Mouse (Mus musculus): ENCODE results near the gene Jarid2. TPM values are rescaled to one million over a fixed set of nuclear protein-coding genes. Genes with fewer than 3 reads are reported as not detected.

Gene Jarid2
- 190 and 195 TPM in 2 replicates for total RNA-seq (2012; rRNA removed)

DNA sequence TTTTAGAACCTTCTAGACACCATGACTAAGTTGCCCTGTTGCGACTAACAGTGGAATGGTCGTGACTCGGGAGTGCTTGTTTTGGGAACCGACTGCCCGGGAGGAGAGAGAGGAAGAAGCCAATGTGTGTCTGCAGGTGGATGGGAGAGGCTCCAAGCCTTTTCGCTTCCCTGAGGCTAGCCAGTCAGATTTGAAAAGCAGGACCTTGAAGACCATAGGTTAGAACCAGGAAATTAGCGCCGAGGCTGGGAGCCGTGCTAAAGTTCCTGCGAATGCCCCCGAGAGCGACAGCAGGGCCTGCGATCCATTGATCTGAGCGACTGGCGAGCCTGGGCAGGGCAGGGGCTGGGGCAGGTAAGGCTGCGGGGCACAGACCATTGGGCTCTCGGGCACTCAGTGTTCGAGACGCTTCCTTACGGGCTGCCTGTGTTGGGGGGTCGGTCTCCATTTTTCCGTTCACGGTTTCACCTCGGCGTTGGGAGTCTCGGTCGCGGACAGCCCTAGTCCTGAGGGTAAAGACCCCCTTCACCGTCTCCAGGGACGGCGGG lies at the start of gene Jarid2:
Gene Jarid2, plus strand, starts transcription at position 51 of the 548 bp plus-strand sequence.
- H3K36me3 ChIP-seq (ENCODE audit: control insufficient read depth, insufficient read depth, low read length, poor library complexity, severe bottlenecking), result peaks cover 4% of the 10 kb centered on the region; the same call in 1 of the 2 replicates
- peak within 1 kb of the TSS; percentile 90 for H3K27ac ChIP-seq (ENCODE audit: insufficient read depth, low read depth, low read length, poor library complexity, severe bottlenecking)
- in situ Hi-C loops (cut with MboI; ENCODE audit: low sequenced_read_pairs in 2 of 2, unreplicated experiment in 2 of 2), result no loop called here
- DNase-seq (ENCODE audit: low read depth, low spot score), result no peak
- peak within 1 kb of the TSS; percentile 89 for H3K9ac ChIP-seq (ENCODE audit: insufficient read depth, low read depth, low read length, poor library complexity, severe bottlenecking)
- peaks cover 5 to 13% of the 10 kb centered on the region in 2 experiments for H3K4me1 ChIP-seq (ENCODE audit: control insufficient read depth in 2 of 2, insufficient read depth in 2 of 2, low read length in 2 of 2, poor library complexity in 1 of 2)
- TF ChIP-seq HCFC1 (IDR thresholded peaks at IDR 0.05; ENCODE audit: borderline replicate concordance, insufficient read depth, low read length) (no peak), ZNF384 (IDR thresholded peaks at IDR 0.05; ENCODE audit: low read depth, low read length) (no peak), ZC3H11A (IDR thresholded peaks at IDR 0.05; ENCODE audit: borderline replicate concordance, low read depth, low read length) (no peak), MAFK (IDR thresholded peaks at IDR 0.05; ENCODE audit: insufficient read depth, low read depth, low read length) (no peak), CHD2 (IDR thresholded peaks at IDR 0.05; ENCODE audit: low read depth, low read length) (no peak)
- H3K9me3 ChIP-seq (ENCODE audit: control insufficient read depth, insufficient read depth, low read depth, low read length), result no peaks in the 10 kb centered on the region
- H3K4me3 ChIP-seq (ENCODE audit: insufficient read depth in 1 of 2, low read depth in 1 of 2, low read length in 2 of 2, poor library complexity in 1 of 2, severe bottlenecking in 1 of 2), result peak within 1 kb of the TSS; percentile 84 to 94

DNA sequence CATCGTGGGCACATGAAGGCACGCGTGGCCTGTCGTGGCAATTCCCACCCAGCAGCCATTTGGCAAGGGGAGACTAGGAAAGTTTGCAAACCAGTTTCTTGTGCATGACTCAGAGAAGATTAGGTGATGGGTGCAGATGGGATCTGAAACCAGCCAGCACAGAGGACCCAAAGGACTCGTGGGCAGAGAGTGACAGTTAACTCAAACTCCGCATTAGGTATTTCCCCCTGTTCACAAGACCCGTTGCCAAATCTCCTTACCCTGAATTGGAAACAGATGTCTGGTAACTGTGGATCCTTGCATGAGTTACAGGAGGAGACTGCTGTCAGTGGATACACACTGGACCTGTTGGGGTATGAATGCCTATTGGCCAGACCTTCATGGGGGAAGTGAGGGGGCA lies 48.2 kb upstream of the Jarid2 start:
- Histone ChIP-seq H3K27ac (ENCODE audit: insufficient read depth, low read depth, low read length, poor library complexity, severe bottlenecking) (peak overlapping the region; percentile 98; the same call in 1 of the 2 replicates), H3K4me3 (ENCODE audit: insufficient read depth in 1 of 2, low read depth in 1 of 2, low read length in 2 of 2, poor library complexity in 1 of 2, severe bottlenecking in 1 of 2) (peak overlapping the region in 1 of 2 experiments; percentile 28; a peak in 1 of 4 replicates), H3K9me3 (ENCODE audit: control insufficient read depth, insufficient read depth, low read depth, low read length) (no peaks in the 10 kb centered on the region), H3K4me1 (ENCODE audit: control insufficient read depth in 2 of 2, insufficient read depth in 2 of 2, low read length in 2 of 2, poor library complexity in 1 of 2) (peaks cover 11 to 24% of the 10 kb centered on the region in 2 experiments), H3K36me3 (ENCODE audit: control insufficient read depth, insufficient read depth, low read length, poor library complexity, severe bottlenecking) (no peaks in the 10 kb centered on the region), H3K9ac (ENCODE audit: insufficient read depth, low read depth, low read length, poor library complexity, severe bottlenecking) (peak overlapping the region; percentile 59; the same call in 1 of the 2 replicates)
- in situ Hi-C loops (cut with MboI; ENCODE audit: low sequenced_read_pairs in 2 of 2, unreplicated experiment in 2 of 2), result no loop called here
- DNase-seq (ENCODE audit: low read depth, low spot score), result no peak
- TF ChIP-seq ZNF384 (IDR thresholded peaks at IDR 0.05; ENCODE audit: low read depth, low read length), result no peak
- no peak for TF ChIP-seq CHD2 (IDR thresholded peaks at IDR 0.05; ENCODE audit: low read depth, low read length)
- no peak for TF ChIP-seq ZC3H11A (IDR thresholded peaks at IDR 0.05; ENCODE audit: borderline replicate concordance, low read depth, low read length)
- TF ChIP-seq HCFC1 (IDR thresholded peaks at IDR 0.05; ENCODE audit: borderline replicate concordance, insufficient read depth, low read length), result no peak
- no peak for TF ChIP-seq MAFK (IDR thresholded peaks at IDR 0.05; ENCODE audit: insufficient read depth, low read depth, low read length)

DNA sequence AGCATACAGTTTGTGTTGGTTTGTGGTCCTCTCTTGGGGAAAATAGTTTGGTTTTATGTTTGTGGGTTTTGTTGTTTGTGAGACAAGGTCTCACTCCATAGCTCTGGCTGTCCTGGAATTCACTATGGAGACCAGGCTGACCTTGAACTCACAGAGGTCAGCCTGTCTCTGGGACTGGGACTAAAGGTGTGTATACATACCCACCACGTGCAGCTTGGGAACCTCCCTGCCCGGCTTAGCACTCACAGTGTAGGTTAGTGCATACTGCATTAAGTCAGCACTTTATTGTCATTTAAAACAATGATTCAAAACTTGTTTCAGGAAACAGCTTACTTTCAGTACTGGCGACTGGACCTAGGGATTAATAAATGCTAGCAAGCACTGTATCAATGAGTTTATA lies 41.1 kb upstream of the Jarid2 start:
- TF ChIP-seq ZNF384 (IDR thresholded peaks at IDR 0.05; ENCODE audit: low read depth, low read length), result no peak
- TF ChIP-seq CHD2 (IDR thresholded peaks at IDR 0.05; ENCODE audit: low read depth, low read length), result no peak
- no peak for TF ChIP-seq HCFC1 (IDR thresholded peaks at IDR 0.05; ENCODE audit: borderline replicate concordance, insufficient read depth, low read length)
- no peak for TF ChIP-seq ZC3H11A (IDR thresholded peaks at IDR 0.05; ENCODE audit: borderline replicate concordance, low read depth, low read length)
- TF ChIP-seq MAFK (IDR thresholded peaks at IDR 0.05; ENCODE audit: insufficient read depth, low read depth, low read length), result 0 out of 2 replicates have a peak, but pooled peaks have one; percentile 18
- Histone ChIP-seq H3K4me3 (ENCODE audit: insufficient read depth in 1 of 2, low read depth in 1 of 2, low read length in 2 of 2, poor library complexity in 1 of 2, severe bottlenecking in 1 of 2) (no peak overlapping the region), H3K9me3 (ENCODE audit: control insufficient read depth, insufficient read depth, low read depth, low read length) (no peaks in the 10 kb centered on the region), H3K9ac (ENCODE audit: insufficient read depth, low read depth, low read length, poor library complexity, severe bottlenecking) (no peak overlapping the region; the same call in 1 of the 2 replicates), H3K27ac (ENCODE audit: insufficient read depth, low read depth, low read length, poor library complexity, severe bottlenecking) (peak overlapping the region; percentile 41; the same call in 1 of the 2 replicates), H3K4me1 (ENCODE audit: control insufficient read depth in 2 of 2, insufficient read depth in 2 of 2, low read length in 2 of 2, poor library complexity in 1 of 2) (peaks cover 3 to 7% of the 10 kb centered on the region in 2 experiments; a peak in 3 of 4 replicates), H3K36me3 (ENCODE audit: control insufficient read depth, insufficient read depth, low read length, poor library complexity, severe bottlenecking) (no peaks in the 10 kb centered on the region)
- in situ Hi-C loops (cut with MboI; ENCODE audit: low sequenced_read_pairs in 2 of 2, unreplicated experiment in 2 of 2), result no loop called here
- no peak for DNase-seq (ENCODE audit: low read depth, low spot score)

DNA sequence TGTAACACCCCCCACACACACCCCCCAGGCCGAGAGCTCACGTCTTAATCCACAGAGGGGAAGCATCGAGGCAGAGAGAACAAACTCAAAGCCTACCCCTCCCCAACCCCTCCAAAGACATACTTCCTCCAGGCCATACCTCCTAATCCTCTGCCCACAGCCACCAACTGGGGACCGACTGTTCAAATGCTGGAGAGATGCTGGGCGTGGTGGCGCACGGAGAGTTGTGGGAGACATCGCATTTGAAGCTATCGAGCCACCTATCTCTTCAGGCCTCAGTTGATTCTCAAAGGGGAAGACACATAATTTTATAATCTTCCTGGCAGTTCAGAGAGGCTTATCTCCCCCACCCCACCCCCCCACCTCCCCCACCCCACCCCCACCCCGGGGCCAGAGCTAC lies 31.6 kb upstream of the Jarid2 start:
- no peak for DNase-seq (ENCODE audit: low read depth, low spot score)
- no peaks in the 10 kb centered on the region for H3K36me3 ChIP-seq (ENCODE audit: control insufficient read depth, insufficient read depth, low read length, poor library complexity, severe bottlenecking)
- TF ChIP-seq ZC3H11A (IDR thresholded peaks at IDR 0.05; ENCODE audit: borderline replicate concordance, low read depth, low read length) (no peak), ZNF384 (IDR thresholded peaks at IDR 0.05; ENCODE audit: low read depth, low read length) (no peak), CHD2 (IDR thresholded peaks at IDR 0.05; ENCODE audit: low read depth, low read length) (no peak), MAFK (IDR thresholded peaks at IDR 0.05; ENCODE audit: insufficient read depth, low read depth, low read length) (no peak), HCFC1 (IDR thresholded peaks at IDR 0.05; ENCODE audit: borderline replicate concordance, insufficient read depth, low read length) (no peak)
- 0 out of 4 replicates have a peak overlapping the region, but pooled peaks of 1 of the 2 experiments have one; percentile 18 for H3K4me3 ChIP-seq (ENCODE audit: insufficient read depth in 1 of 2, low read depth in 1 of 2, low read length in 2 of 2, poor library complexity in 1 of 2, severe bottlenecking in 1 of 2)
- H3K9me3 ChIP-seq (ENCODE audit: control insufficient read depth, insufficient read depth, low read depth, low read length), result no peaks in the 10 kb centered on the region
- in situ Hi-C loops (cut with MboI; ENCODE audit: low sequenced_read_pairs in 2 of 2, unreplicated experiment in 2 of 2), result no loop called here
- H3K4me1 ChIP-seq (ENCODE audit: control insufficient read depth in 2 of 2, insufficient read depth in 2 of 2, low read length in 2 of 2, poor library complexity in 1 of 2), result peaks cover 13% of the 10 kb centered on the region in 2 experiments; a peak in 3 of 4 replicates
- no peak overlapping the region; the same call in 1 of the 2 replicates for H3K9ac ChIP-seq (ENCODE audit: insufficient read depth, low read depth, low read length, poor library complexity, severe bottlenecking)
- H3K27ac ChIP-seq (ENCODE audit: insufficient read depth, low read depth, low read length, poor library complexity, severe bottlenecking), result peak overlapping the region; percentile 35; the same call in 1 of the 2 replicates

Measured in ES-E14 (cell line).